Mouse (Mus musculus) liver, embryonic 14.5 days (tissue): Measurements from ENCODE around the gene Aak1.

Source experiments
- CTCF ChIP-seq: IDR thresholded peaks from 2 replicates; pipeline ENCODE4 v1.5.1; 2016; ENCODE audit warnings: antibody characterized with exemption, low read depth, control low read depth
- EP300 ChIP-seq: IDR thresholded peaks from 2 replicates; pipeline ENCODE4 v1.6.1; 2016; ENCODE audit warnings: antibody characterized with exemption, low read depth

GRCm38 (mm10) chr6:86917231-86917630, 67.9 kb downstream of the Aak1 start:
- TF ChIP-seq CTCF (no peak), EP300 (no peak)
